Mouse (Mus musculus) brain, embryonic 14.5 days (tissue): ENCODE data around the gene Mpzl1. TPM values are rescaled to one million over a fixed set of nuclear protein-coding genes. Genes with fewer than 3 reads are reported as not detected.
A peak's percentile ranks its signal among the peaks of the same experiment; 100 is the strongest.
"Not testable (repeated sequence)": the region's sequence is repeated elsewhere in the genome, so short reads cannot be mapped to it uniquely, and the experiment has no call there.

Source experiments
- DNase-seq: peaks from one replicate; pipeline ENCODE4 v3.0.0-alpha.2; 2011; ENCODE audit warnings: low read depth
- CTCF ChIP-seq: fragments of 200-500 bp; IDR thresholded peaks from 2 replicates; pipeline ENCODE4 v1.5.1; 2012; ENCODE audit warnings: inconsistent platforms, mild to moderate bottlenecking, moderate library complexity, borderline replicate concordance; ENCODE audit not compliant: insufficient read depth, insufficient read length; ENCODE audit errors: extremely low read depth
- POLR2A ChIP-seq: fragments of 200-500 bp; IDR thresholded peaks from 2 replicates; pipeline ENCODE4 v1.6.1; 2012; ENCODE audit warnings: mild to moderate bottlenecking, inconsistent platforms, borderline replicate concordance; ENCODE audit not compliant: poor library complexity, insufficient read depth, insufficient read length, severe bottlenecking; ENCODE audit errors: extremely low read depth
- polyA plus RNA-seq: library from polyadenylated mRNA; depleted of rRNA; stranded (reverse); fragments of >200 nt; gene quantifications from 2 replicates; pipeline ENCODE4 v1.2.3, GENCODE M21; 2012; rRNA removed

Mpzl1 gene
- 142 and 156 TPM in 2 replicates for polyA plus RNA-seq

DNA sequence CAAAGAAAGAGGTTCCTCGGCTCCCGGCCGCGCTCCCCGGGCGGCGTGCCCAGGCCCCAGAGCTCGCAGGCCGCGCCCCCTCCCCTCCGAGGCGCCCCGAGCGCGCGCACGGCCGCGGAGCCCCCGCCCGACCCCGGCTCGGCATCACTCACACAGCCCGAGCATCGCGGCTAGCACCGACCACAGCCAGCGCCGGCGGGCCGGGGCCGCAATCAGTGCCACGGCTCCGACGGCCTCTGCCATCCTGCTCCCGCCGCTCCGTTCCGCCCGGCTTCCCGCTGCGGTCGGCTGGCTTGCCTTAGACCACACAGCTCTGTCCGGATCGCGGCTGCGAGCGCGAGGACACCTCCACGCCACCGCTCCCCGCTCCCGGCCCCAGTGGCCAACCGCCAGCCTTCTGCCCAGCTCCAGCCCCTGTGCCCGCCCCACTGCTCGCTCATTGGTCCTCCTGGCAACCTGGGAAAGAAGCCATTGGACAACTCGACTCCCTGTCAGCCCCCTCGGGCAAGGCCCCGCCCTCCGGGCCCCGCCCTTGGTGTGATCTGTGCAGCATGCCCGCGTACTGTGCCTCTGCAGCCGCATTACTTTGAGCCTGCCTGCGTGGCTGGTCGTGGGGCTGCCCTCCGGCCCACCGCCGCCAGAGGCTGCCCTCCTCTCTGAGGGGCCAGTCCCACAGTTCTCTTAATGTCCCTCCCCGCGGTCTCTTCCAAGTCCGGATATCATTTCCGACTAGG lies at the start of gene Mpzl1:
TSS of gene Mpzl1 (minus strand) at position 388 of the 734 bp plus-strand sequence.
- DNase-seq = peak; percentile 99
- TF ChIP-seq POLR2A = peak; percentile 99
- TF ChIP-seq CTCF = no peak

DNA sequence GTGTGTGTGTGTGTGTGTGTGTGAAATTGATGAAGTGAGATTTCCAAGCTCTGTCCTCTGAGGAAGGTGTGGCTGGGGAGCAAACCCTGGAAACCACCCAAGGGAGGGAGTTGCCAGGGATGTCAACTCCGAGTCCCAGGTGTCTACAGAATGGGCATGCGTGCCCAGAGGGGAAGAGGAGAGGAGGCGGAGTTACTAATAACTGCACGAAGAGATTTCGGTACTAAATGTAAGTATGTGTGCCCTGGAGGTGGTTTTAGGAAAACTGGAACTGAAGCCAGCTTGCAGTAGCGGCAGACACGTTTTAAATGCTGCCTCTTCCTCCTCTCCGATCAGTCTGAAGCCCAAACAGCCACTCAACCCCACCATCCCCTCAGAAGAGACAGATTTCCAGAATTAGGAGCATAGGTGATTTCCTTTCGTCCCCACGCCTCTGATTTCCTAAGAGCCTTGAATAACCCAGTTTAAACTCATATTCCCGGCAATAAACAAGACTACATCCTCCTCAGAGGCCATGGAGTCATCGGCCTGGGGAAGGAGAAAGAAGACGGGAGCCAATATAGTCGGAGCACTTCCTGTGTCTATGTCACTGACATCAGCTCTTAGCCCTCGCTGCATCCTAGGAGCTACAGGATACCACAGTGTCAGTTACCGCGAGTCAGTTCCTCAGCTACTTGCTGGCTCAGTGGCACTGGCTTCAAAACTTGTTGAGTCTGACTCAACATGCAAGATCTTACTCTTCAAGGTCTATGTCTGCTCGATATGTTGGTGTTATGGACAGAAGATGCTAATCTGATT lies 47.9 kb upstream of the Mpzl1 start:
- DNase-seq = no peak
- TF ChIP-seq CTCF (no peak), POLR2A (no peak)

DNA sequence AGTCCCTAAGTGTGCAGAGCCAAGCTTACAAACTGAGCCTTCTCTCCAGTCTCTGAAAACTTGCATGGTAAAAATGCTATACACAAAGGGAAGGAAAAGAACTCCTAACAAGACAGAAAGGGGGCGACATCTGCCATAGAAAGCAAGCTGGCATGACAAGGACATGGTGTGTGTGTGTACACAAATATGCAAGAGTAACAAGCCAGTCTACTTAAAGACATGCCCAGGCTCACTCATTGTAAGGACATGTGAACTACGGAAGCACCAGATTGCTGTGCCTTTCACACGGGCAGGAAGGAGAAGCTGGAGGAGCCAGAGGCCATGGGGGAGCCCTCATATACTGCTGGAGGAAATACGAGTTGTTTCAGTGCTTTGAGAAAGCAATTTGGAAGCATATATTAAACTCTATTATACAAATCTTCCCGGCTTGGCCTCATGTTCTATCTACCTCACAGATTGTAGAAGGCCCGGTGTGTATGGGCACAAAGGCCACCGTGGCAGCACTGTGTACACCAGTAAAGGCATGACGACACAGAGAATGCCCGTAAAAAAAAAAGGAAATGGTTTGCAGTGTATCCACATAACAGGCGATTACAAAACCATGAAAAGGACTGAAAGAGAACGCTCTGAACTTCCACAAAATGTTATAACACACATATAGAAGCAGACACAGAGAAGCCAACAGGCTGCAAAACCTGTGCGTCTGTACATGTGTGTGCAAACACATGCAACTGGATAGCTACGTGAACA lies 46.9 kb upstream of the Mpzl1 start:
- TF ChIP-seq CTCF = peak; percentile 19; the same call in 1 of the 2 replicates
- TF ChIP-seq POLR2A = no peak
- peak; percentile 41 for DNase-seq

- DNase-seq = not testable (repeated sequence)
Observed at GRCm38 (mm10) chr1:165680086-165680485, 45.7 kb upstream of the Mpzl1 start.

GRCm38 (mm10) chr1:165679618-165679997 lies 45.3 kb upstream of the Mpzl1 start:
- TF ChIP-seq CTCF (no peak), POLR2A (no peak)
- DNase-seq = no peak

- no peak for DNase-seq
- TF ChIP-seq POLR2A (no peak), CTCF (peak; percentile 50; the same call in 1 of the 2 replicates)
Observed at GRCm38 (mm10) chr1:165678861-165679617, 44.7 kb upstream of the Mpzl1 start.

DNA sequence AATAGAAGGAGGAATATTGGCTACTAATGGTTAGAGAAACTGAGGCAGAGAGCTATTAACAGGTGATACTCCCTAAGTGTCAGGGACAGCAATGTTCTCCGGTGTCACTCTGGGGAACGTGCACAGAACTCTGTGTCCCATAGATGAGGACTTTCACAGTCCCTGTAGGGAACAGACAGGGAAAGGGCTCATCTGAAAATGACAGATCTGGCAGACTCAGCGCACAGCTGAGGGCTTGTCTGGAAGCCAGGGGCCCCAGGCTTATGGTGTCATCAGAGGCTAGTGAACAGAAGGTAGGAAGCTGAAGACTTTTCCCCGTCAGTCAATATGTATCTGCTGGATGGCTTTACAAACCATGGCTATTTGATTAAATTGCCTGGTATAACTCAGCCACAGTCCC lies 43.2 kb upstream of the Mpzl1 start:
- peak; percentile 35 for DNase-seq
- no peak for TF ChIP-seq POLR2A
- TF ChIP-seq CTCF = no peak

DNA sequence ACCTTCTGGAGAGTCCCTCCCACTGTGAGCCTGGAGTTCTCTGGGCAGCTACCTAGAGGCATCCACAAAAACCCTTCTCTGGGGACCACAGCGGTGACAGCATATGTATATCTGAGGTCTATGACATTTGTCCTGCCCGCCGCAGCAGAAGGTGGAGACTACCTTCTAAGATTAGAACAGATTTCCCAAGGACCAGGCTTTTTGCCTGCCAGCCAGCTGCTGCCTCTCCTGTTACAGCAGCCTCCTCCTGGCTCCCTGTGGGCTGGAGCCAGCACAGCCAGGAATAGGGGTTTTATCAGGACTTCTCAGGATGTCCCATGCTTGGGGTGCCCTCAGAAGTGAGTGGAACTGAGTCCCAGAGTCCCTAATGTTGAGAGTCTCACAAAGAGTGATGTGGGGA lies 42.7 kb upstream of the Mpzl1 start:
- DNase-seq = no peak
- TF ChIP-seq POLR2A (no peak), CTCF (no peak)

GRCm38 (mm10) chr1:165675167-165675566 lies 40.8 kb upstream of the Mpzl1 start:
- DNase-seq = no peak
- TF ChIP-seq POLR2A (no peak), CTCF (no peak)

- TF ChIP-seq POLR2A (no peak), CTCF (no peak)
Observed at GRCm38 (mm10) chr1:165672355-165672754, 38.0 kb upstream of the Mpzl1 start.

GRCm38 (mm10) chr1:165670056-165670455 lies 35.7 kb upstream of the Mpzl1 start:
- DNase-seq = no peak
- TF ChIP-seq CTCF = no peak
- no peak for TF ChIP-seq POLR2A

More at GRCm38 (mm10) chr1:165672355-165672754, 38.0 kb upstream of the Mpzl1 start:
- no peak for DNase-seq

DNA sequence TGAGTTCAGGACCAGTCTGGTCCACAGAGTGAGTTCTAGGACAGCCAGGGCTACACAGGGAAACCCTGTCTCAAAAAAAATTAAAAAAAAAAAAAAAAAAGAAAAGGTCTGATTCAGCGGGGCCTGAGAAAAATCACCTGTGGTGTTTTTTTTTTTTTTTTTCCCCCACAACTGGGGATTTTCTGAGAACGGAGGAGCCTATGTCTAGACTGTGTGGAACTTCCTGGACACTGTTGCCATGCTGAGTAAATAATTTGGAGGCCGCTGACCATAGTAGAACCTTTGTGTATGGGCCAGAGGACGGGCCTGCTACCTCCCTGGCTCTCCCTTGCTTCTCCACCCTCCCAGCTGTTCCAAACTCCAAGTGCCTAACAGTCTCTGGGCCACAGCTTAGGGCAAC lies 34.6 kb upstream of the Mpzl1 start:
- no peak for TF ChIP-seq CTCF
- DNase-seq = no peak
